Mouse (Mus musculus): ENCODE data around the gene Ccdc153. TPM values are rescaled to one million over a fixed set of nuclear protein-coding genes. Genes with fewer than 3 reads are reported as not detected.

Gene Ccdc153
- polyA plus RNA-seq, 1 experiment from 2014 or later = not detected

- H3K9ac ChIP-seq = peak overlapping the region; percentile 86
- peak; percentile 74 for ATAC-seq (ENCODE audit: insufficient read depth)
- under 1% methylated on average over 39 of the region's 40 CpGs for WGBS
- H3K4me3 ChIP-seq (ENCODE audit: low read depth, low read length) = peak overlapping the region; percentile 88
- no peak for TF ChIP-seq CTCF (IDR thresholded peaks at IDR 0.05; ENCODE audit: low read depth)
- no peaks in the 10 kb centered on the region for H3K36me3 ChIP-seq (ENCODE audit: insufficient read depth)
- peak overlapping the region; percentile 90 for H3K27ac ChIP-seq (ENCODE audit: low read depth)
- peak; percentile 53 for DNase-seq
- peak overlapping the region; percentile 77 for H3K4me2 ChIP-seq
- H3K27me3 ChIP-seq (ENCODE audit: insufficient read depth, low read length) = no peaks in the 10 kb centered on the region
- H3K9me3 ChIP-seq (ENCODE audit: low read depth, low read length) = no peaks in the 10 kb centered on the region
- 0 out of 2 replicates have a peak, but pooled peaks cover 4% of the 10 kb centered on the region for H3K4me1 ChIP-seq (ENCODE audit: insufficient read depth)
Observed at GRCm38 (mm10) chr9:44233021-44233801, 7.3 kb upstream of the Ccdc153 start.

- Histone ChIP-seq H3K9ac (peak within 1 kb of the TSS; percentile 86), H3K4me2 (peak within 1 kb of the TSS; percentile 77), H3K27ac (ENCODE audit: low read depth) (peak within 1 kb of the TSS; percentile 90), H3K4me1 (ENCODE audit: insufficient read depth) (0 out of 2 replicates have a peak, but pooled peaks cover 4% of the 10 kb centered on the region), H3K4me3 (ENCODE audit: low read depth, low read length) (peak within 1 kb of the TSS; percentile 88), H3K27me3 (ENCODE audit: insufficient read depth, low read length) (no peaks in the 10 kb centered on the region), H3K9me3 (ENCODE audit: low read depth, low read length) (no peaks in the 10 kb centered on the region), H3K36me3 (ENCODE audit: insufficient read depth) (no peaks in the 10 kb centered on the region)
- WGBS = under 1% methylated on average over 76 of the region's 76 CpGs
- DNase-seq = peak; percentile 99
- ATAC-seq (ENCODE audit: insufficient read depth) = peak; percentile 92
- peak; percentile 96 for TF ChIP-seq CTCF (IDR thresholded peaks at IDR 0.05; ENCODE audit: low read depth)
Observed at GRCm38 (mm10) chr9:44233802-44234478, 6.5 kb upstream of the Ccdc153 start, which contains the start of gene Cbl. Cbl (minus strand) TSS chr9:44234049.

- H3K9me3 ChIP-seq (ENCODE audit: low read depth, low read length) = no peaks in the 10 kb centered on the region
- H3K4me2 ChIP-seq = peak overlapping the region; percentile 77
- TF ChIP-seq CTCF (IDR thresholded peaks at IDR 0.05; ENCODE audit: low read depth) = no peak
- ATAC-seq (ENCODE audit: insufficient read depth) (peak; percentile 47; the same call in 1 of the 2 replicates), DNase-seq (peak; percentile 81)
- H3K4me3 ChIP-seq (ENCODE audit: low read depth, low read length) = peak overlapping the region; percentile 88
- 0 out of 2 replicates have a peak, but pooled peaks cover 4% of the 10 kb centered on the region for H3K4me1 ChIP-seq (ENCODE audit: insufficient read depth)
- no peaks in the 10 kb centered on the region for H3K36me3 ChIP-seq (ENCODE audit: insufficient read depth)
- peak overlapping the region; percentile 27; the same call in 1 of the 2 replicates for H3K9ac ChIP-seq
- H3K27me3 ChIP-seq (ENCODE audit: insufficient read depth, low read length) = no peaks in the 10 kb centered on the region
- H3K27ac ChIP-seq (ENCODE audit: low read depth) = peak overlapping the region; percentile 68
- WGBS = 18% methylated on average over 19 of the region's 19 CpGs
Observed at GRCm38 (mm10) chr9:44234479-44235427, 5.7 kb upstream of the Ccdc153 start.

GRCm38 (mm10) chr9:44236601-44237000, 3.9 kb upstream of the Ccdc153 start:
- no peaks in the 10 kb centered on the region for H3K36me3 ChIP-seq (ENCODE audit: insufficient read depth)
- DNase-seq (no peak), ATAC-seq (ENCODE audit: insufficient read depth) (no peak)
- H3K27ac ChIP-seq (ENCODE audit: low read depth) = no peak overlapping the region
- 54% methylated on average over 4 of the region's 4 CpGs for WGBS
- no peaks in the 10 kb centered on the region for H3K9me3 ChIP-seq (ENCODE audit: low read depth, low read length)
- no peaks in the 10 kb centered on the region for H3K27me3 ChIP-seq (ENCODE audit: insufficient read depth, low read length)
- H3K4me3 ChIP-seq (ENCODE audit: low read depth, low read length) = no peak overlapping the region
- no peak overlapping the region; the same call in 1 of the 2 replicates for H3K9ac ChIP-seq
- H3K4me2 ChIP-seq = no peak overlapping the region
- no peak for TF ChIP-seq CTCF (IDR thresholded peaks at IDR 0.05; ENCODE audit: low read depth)
- 0 out of 2 replicates have a peak, but pooled peaks cover 4% of the 10 kb centered on the region for H3K4me1 ChIP-seq (ENCODE audit: insufficient read depth)

GRCm38 (mm10) chr9:44237128-44237527, 3.3 kb upstream of the Ccdc153 start:
- WGBS = 61% methylated on average over 4 of the region's 4 CpGs
- no peak overlapping the region for H3K4me3 ChIP-seq (ENCODE audit: low read depth, low read length)

GRCm38 (mm10) chr9:44238501-44239190, 1.8 kb upstream of the Ccdc153 start:
- no peak overlapping the region for H3K4me3 ChIP-seq (ENCODE audit: low read depth, low read length)
- H3K9me3 ChIP-seq (ENCODE audit: low read depth, low read length) = no peaks in the 10 kb centered on the region
- no peak for ATAC-seq (ENCODE audit: insufficient read depth)
- no peaks in the 10 kb centered on the region for H3K36me3 ChIP-seq (ENCODE audit: insufficient read depth)
- DNase-seq = no peak
- H3K9ac ChIP-seq = no peak overlapping the region
- no peaks in the 10 kb centered on the region for H3K27me3 ChIP-seq (ENCODE audit: insufficient read depth, low read length)
- H3K27ac ChIP-seq (ENCODE audit: low read depth) = no peak overlapping the region
- H3K4me2 ChIP-seq = no peak overlapping the region
- no peaks in the 10 kb centered on the region for H3K4me1 ChIP-seq (ENCODE audit: insufficient read depth)
- TF ChIP-seq CTCF (IDR thresholded peaks at IDR 0.05; ENCODE audit: low read depth) = no peak
- WGBS = 75% methylated on average over 17 of the region's 17 CpGs

More at GRCm38 (mm10) chr9:44237128-44237527, 3.3 kb upstream of the Ccdc153 start:
- no peaks in the 10 kb centered on the region for H3K9me3 ChIP-seq (ENCODE audit: low read depth, low read length)
- no peak for TF ChIP-seq CTCF (IDR thresholded peaks at IDR 0.05; ENCODE audit: low read depth)
- DNase-seq = no peak
- H3K4me1 ChIP-seq (ENCODE audit: insufficient read depth) = 0 out of 2 replicates have a peak, but pooled peaks cover 4% of the 10 kb centered on the region
- no peaks in the 10 kb centered on the region for H3K27me3 ChIP-seq (ENCODE audit: insufficient read depth, low read length)
- H3K9ac ChIP-seq = no peak overlapping the region
- H3K27ac ChIP-seq (ENCODE audit: low read depth) = no peak overlapping the region
- H3K4me2 ChIP-seq = no peak overlapping the region
- no peaks in the 10 kb centered on the region for H3K36me3 ChIP-seq (ENCODE audit: insufficient read depth)
- ATAC-seq (ENCODE audit: insufficient read depth) = no peak
